Mouse (Mus musculus): ENCODE results near the gene Vav3. TPM values are rescaled to one million over a fixed set of nuclear protein-coding genes. Genes with fewer than 3 reads are reported as not detected.

Vav3 gene
- polyA plus RNA-seq (2012; rRNA removed) = 9.5 and 10.8 TPM in 2 replicates
- 26.1 and 33.0 TPM in 2 replicates for polyA plus RNA-seq (2014; fragmentation: Nextera tagmentation; extraction: Ambion mirVana)

DNA sequence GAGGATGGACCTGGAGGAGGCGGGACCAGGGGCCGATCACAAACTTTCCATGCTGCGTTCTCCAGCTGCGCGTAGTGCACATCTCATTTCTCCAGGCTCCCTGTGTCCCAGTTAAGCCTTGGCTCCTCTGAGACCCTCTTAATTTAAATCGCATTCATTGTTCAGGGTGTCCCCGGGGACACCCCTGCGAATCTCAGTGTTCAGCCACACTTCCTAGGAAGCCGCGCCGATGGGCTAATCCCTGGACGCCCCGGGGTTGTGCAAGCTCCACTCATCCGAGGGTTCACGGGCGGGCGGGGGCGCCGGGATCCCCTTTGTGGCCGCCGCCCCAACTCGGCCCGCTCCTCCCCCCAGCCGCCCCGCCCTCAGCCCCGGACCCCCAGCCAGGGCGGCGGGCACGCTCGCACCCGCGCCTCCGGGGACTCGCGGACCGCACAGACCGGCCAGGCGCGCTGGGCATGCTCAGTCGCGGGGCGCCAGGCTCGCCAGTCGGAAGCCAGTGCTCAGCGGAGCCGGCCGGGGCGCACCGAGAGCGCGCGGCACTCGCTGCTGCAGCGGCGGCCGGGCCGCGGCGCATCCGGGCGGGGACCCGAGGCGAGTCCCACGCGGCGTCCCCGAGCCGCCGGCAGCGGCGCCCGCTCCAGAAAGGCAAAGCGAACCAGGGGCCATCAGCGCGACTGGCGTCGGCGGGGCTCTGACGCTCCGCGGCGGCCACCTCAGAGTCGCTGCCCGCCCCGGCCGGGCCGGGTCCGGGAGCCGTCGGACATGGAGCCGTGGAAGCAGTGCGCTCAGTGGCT lies at the start of gene Vav3:
Gene Vav3 (plus strand): TSS at position 380 of the 797 bp plus-strand sequence.
- H3K36me3 ChIP-seq (ENCODE audit: control insufficient read depth, insufficient read depth, low read length) = no peaks in the 10 kb centered on the region
- no peak for TF ChIP-seq POLR2A (IDR thresholded peaks at IDR 0.05; ENCODE audit: borderline replicate concordance, extremely low read depth, insufficient read depth, insufficient read length)
- no peaks in the 10 kb centered on the region for H3K9me3 ChIP-seq (ENCODE audit: control insufficient read depth, low read length)
- H3K4me1 ChIP-seq (ENCODE audit: control insufficient read depth, insufficient read depth, low read length) = no peaks in the 10 kb centered on the region
- no peaks in the 10 kb centered on the region for H3K27me3 ChIP-seq (ENCODE audit: control insufficient read depth, insufficient read depth, low read length)
- H3K4me2 ChIP-seq (replicated peaks; ENCODE audit: low read depth, low read length, severe bottlenecking) = peak within 1 kb of the TSS; percentile 91
- peak; percentile 17 for DNase-seq (ENCODE audit: low spot score)
- peak; percentile 79 for ATAC-seq (ENCODE audit: low FRiP score, low read depth)
- peak within 1 kb of the TSS; percentile 66 for H3K9ac ChIP-seq (ENCODE audit: low read depth, low read length, severe bottlenecking)
- H3K27ac ChIP-seq (replicated peaks; ENCODE audit: low read depth, low read length) = peak within 1 kb of the TSS; percentile 65
- peak within 1 kb of the TSS; percentile 66 for H3K4me3 ChIP-seq (replicated peaks; ENCODE audit: low read length)
- 2% methylated on average over 39 of the region's 92 CpGs for WGBS

DNA sequence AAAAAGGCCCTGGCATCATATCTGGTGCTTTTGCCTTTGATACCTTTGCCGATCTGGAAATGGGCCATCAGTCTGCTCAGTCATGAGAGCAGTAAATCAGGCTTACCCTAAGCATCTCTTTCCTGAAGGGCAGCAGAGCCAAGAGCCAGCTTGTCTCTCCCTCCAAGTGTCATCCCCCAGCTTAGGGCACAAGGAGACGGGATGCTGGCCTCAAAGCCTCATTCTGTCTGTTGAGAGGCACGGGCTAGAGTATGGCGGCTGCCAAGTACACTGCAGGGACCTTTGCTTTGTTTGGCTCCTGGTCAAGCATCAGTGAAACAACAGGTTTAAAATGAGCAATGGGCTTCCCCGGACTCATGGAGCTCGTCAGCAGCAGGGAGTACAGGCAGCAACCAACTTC lies 41.6 kb upstream of the Vav3 start:
- 0 out of 2 replicates have a peak, but pooled peaks cover 2% of the 10 kb centered on the region for H3K4me1 ChIP-seq (ENCODE audit: control insufficient read depth, insufficient read depth, low read length)
- ATAC-seq (ENCODE audit: low FRiP score, low read depth) = no peak
- no peak overlapping the region for H3K27ac ChIP-seq (replicated peaks; ENCODE audit: low read depth, low read length)
- 53% methylated on average over 6 of the region's 6 CpGs for WGBS
- no peak for TF ChIP-seq POLR2A (IDR thresholded peaks at IDR 0.05; ENCODE audit: borderline replicate concordance, extremely low read depth, insufficient read depth, insufficient read length)
- H3K4me3 ChIP-seq (replicated peaks; ENCODE audit: low read length) = no peak overlapping the region
- no peak for DNase-seq (ENCODE audit: low spot score)
- no peak overlapping the region for H3K9ac ChIP-seq (ENCODE audit: low read depth, low read length, severe bottlenecking)
- H3K4me2 ChIP-seq (replicated peaks; ENCODE audit: low read depth, low read length, severe bottlenecking) = no peak overlapping the region
- no peaks in the 10 kb centered on the region for H3K9me3 ChIP-seq (ENCODE audit: control insufficient read depth, low read length)
- H3K27me3 ChIP-seq (ENCODE audit: control insufficient read depth, insufficient read depth, low read length) = no peaks in the 10 kb centered on the region
- H3K36me3 ChIP-seq (ENCODE audit: control insufficient read depth, insufficient read depth, low read length) = no peaks in the 10 kb centered on the region

DNA sequence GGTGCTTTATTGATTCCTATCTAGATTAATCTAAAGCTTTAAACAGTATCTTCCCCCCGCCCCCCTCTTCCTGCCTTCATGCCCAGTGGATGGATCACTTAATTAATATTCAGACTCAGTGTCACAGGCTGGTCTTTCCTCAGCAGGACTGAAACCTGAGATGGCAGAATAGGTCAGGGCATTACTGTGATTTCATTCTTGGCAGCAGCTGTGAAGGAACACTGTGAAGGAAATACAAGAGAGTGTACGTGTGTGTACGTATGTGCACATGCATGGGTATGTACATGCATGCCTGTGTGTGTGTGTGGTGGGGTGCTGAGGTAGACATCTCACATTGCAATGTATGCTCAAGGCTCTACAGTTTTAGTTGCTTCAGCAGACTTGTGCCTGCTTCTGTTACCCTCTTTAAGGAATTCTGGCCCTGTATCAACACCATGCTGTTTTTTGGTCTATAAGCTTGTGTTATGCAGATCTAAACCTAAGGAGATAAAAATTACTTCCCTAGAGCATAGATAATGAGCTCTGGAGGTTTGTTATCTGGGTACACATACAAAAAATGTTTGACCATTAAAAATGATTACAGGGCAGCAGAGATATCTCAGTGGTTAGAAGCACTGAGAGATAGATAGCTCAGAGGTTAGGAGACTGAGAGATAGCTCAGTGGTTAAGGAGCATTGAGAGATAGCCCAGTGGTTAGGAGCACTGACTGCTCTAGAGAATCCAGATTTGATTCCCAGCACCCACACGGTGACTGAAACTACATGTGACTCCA lies 41.0 kb upstream of the Vav3 start:
- 63% methylated on average over 4 of the region's 4 CpGs for WGBS
- H3K36me3 ChIP-seq (ENCODE audit: control insufficient read depth, insufficient read depth, low read length) = no peaks in the 10 kb centered on the region
- H3K27me3 ChIP-seq (ENCODE audit: control insufficient read depth, insufficient read depth, low read length) = no peaks in the 10 kb centered on the region
- ATAC-seq (ENCODE audit: low FRiP score, low read depth) = peak; percentile 65; the same call in 1 of the 2 replicates
- H3K4me1 ChIP-seq (ENCODE audit: control insufficient read depth, insufficient read depth, low read length) = 0 out of 2 replicates have a peak, but pooled peaks cover 2% of the 10 kb centered on the region
- H3K27ac ChIP-seq (replicated peaks; ENCODE audit: low read depth, low read length) = no peak overlapping the region
- DNase-seq (ENCODE audit: low spot score) = no peak
- TF ChIP-seq POLR2A (IDR thresholded peaks at IDR 0.05; ENCODE audit: borderline replicate concordance, extremely low read depth, insufficient read depth, insufficient read length) = no peak
- no peak overlapping the region for H3K4me2 ChIP-seq (replicated peaks; ENCODE audit: low read depth, low read length, severe bottlenecking)
- no peak overlapping the region for H3K9ac ChIP-seq (ENCODE audit: low read depth, low read length, severe bottlenecking)
- H3K9me3 ChIP-seq (ENCODE audit: control insufficient read depth, low read length) = no peaks in the 10 kb centered on the region
- no peak overlapping the region for H3K4me3 ChIP-seq (replicated peaks; ENCODE audit: low read length)

DNA sequence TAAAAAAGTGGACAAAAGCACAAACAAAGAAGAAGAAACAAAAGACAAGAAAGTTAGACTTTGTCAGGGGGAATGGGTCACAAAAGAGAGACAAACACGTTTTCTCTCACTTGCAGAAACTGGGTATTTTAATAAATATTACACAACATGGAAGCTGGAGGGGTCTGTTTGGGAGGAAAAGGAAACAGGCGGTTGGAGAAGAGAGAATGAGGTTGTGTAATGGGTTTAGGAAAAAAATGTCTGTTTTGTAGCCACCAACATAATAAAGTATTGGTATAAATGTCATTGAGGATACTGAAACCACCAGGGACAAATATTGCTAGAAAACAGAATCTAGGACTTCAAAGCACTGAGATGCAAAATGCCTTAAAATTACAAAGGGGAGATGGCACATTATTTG lies 38.4 kb upstream of the Vav3 start:
- no peak overlapping the region for H3K27ac ChIP-seq (replicated peaks; ENCODE audit: low read depth, low read length)
- H3K27me3 ChIP-seq (ENCODE audit: control insufficient read depth, insufficient read depth, low read length) = no peaks in the 10 kb centered on the region
- no peaks in the 10 kb centered on the region for H3K9me3 ChIP-seq (ENCODE audit: control insufficient read depth, low read length)
- ATAC-seq (ENCODE audit: low FRiP score, low read depth) (no peak), DNase-seq (ENCODE audit: low spot score) (no peak)
- no peak overlapping the region for H3K4me3 ChIP-seq (replicated peaks; ENCODE audit: low read length)
- 0 out of 2 replicates have a peak, but pooled peaks cover 2% of the 10 kb centered on the region for H3K4me1 ChIP-seq (ENCODE audit: control insufficient read depth, insufficient read depth, low read length)
- 74% methylated on average over 2 of the region's 2 CpGs for WGBS
- no peaks in the 10 kb centered on the region for H3K36me3 ChIP-seq (ENCODE audit: control insufficient read depth, insufficient read depth, low read length)
- no peak for TF ChIP-seq POLR2A (IDR thresholded peaks at IDR 0.05; ENCODE audit: borderline replicate concordance, extremely low read depth, insufficient read depth, insufficient read length)
- H3K4me2 ChIP-seq (replicated peaks; ENCODE audit: low read depth, low read length, severe bottlenecking) = no peak overlapping the region
- no peak overlapping the region for H3K9ac ChIP-seq (ENCODE audit: low read depth, low read length, severe bottlenecking)

DNA sequence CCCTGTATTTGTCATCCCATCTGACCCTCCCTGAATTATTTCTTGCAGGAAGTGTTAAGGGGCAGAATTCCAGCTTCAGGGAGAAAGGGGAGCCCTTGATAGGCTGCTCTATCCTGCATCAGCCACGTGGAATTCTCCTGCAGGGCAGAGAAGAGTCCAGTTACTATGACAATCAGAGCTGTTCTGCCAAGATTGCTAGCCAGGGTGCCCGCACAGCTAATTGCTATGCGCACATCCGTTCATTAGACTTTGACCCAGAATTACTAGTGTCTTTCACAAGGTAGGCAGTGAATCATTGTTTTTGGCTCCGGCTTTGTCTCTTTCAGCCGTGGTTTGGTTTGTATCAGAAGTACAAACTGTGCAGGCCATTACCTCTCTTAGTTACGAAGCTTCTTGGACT lies 33.0 kb upstream of the Vav3 start:
- 52% methylated on average over 7 of the region's 7 CpGs for WGBS
- Histone ChIP-seq H3K27ac (replicated peaks; ENCODE audit: low read depth, low read length) (no peak overlapping the region), H3K36me3 (ENCODE audit: control insufficient read depth, insufficient read depth, low read length) (no peaks in the 10 kb centered on the region), H3K27me3 (ENCODE audit: control insufficient read depth, insufficient read depth, low read length) (no peaks in the 10 kb centered on the region), H3K4me3 (replicated peaks; ENCODE audit: low read length) (no peak overlapping the region), H3K9ac (ENCODE audit: low read depth, low read length, severe bottlenecking) (no peak overlapping the region), H3K4me2 (replicated peaks; ENCODE audit: low read depth, low read length, severe bottlenecking) (no peak overlapping the region), H3K4me1 (ENCODE audit: control insufficient read depth, insufficient read depth, low read length) (no peaks in the 10 kb centered on the region), H3K9me3 (ENCODE audit: control insufficient read depth, low read length) (no peaks in the 10 kb centered on the region)
- DNase-seq (ENCODE audit: low spot score) (no peak), ATAC-seq (ENCODE audit: low FRiP score, low read depth) (no peak)
- no peak for TF ChIP-seq POLR2A (IDR thresholded peaks at IDR 0.05; ENCODE audit: borderline replicate concordance, extremely low read depth, insufficient read depth, insufficient read length)

All from limb, embryonic 14.5 days (tissue).